Mouse (Mus musculus) B cell, adult 2 months (primary cell): Measurements from ENCODE around the gene Fdxacb1.

Experiments used
- DNase-seq, 2 experiments: peaks; one replicate each; pipeline ENCODE4 v3.0.0; 2022

The Fdxacb1 gene

GRCm38 (mm10) chr9:50808471-50808870 lies 40.4 kb downstream of the Fdxacb1 start:
- DNase-seq: no peak

- no peak for DNase-seq
Observed at GRCm38 (mm10) chr9:50809146-50809545, 41.1 kb downstream of the Fdxacb1 start.

GRCm38 (mm10) chr9:50811187-50811586 lies 43.2 kb downstream of the Fdxacb1 start:
- no peak for DNase-seq

- DNase-seq: no peak
Observed at GRCm38 (mm10) chr9:50811746-50812145, 43.7 kb downstream of the Fdxacb1 start.

DNA sequence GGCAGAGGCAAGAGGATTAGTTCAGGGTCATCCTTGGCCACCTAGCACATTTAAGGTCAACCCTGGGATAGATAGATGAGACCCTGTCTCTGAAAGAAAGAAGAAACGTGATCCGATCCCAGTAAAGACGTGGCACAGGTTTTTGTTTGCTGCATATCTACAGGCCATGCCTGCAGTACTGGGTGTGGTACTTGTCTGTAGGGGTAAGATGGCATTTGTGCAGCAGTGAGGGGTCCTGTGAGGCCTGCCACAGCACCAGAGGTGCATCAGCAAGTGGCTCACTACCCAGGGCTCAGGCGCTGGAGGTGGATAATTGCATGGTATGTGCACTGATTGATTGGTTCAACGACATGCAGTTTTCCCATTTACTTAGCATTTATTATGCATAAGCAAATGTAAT lies 45.8 kb downstream of the Fdxacb1 start:
- no peak for DNase-seq

DNA sequence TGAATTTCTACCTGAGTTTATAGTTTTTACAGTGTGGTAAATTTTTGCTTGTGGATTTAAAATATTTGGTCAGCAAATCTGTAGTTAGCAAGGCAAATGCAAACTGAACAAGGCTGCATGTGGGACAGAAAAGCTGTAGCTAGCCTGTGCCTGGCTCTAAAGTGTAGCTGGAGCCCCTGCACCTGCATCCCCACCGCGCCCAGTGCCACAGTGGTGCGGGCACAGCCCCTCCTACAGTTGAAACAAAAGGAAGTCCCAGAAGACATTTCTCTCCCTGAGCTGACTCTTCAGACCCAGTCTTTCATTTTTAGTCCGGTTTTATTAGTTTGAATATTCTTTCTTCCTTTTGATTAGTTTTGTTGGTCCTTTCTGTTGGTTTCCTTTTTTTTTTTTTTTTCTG lies 47.6 kb downstream of the Fdxacb1 start:
- DNase-seq: no peak

DNA sequence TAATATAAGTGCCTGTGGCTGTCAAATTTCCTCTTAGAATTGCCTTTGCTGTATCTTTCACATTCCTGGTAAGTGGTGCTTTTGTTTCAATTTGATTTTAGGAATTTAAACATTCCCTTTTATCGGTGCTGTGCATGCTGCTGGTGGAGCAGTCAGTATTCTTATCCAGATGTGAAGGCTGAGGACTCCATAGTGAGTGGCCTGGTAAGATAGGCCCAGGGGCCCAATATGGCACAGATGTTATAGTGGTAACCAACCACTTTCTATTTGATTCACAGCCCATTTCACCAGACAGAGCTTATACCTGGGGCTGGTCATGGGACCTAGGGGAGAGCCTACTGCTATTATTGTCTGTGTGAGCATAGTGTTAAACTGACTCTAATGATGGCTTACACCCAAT lies 48.5 kb downstream of the Fdxacb1 start:
- DNase-seq: no peak

- DNase-seq: no peak
Observed at GRCm38 (mm10) chr9:50818050-50818449, 50.0 kb downstream of the Fdxacb1 start.

GRCm38 (mm10) chr9:50819716-50820115 lies 51.7 kb downstream of the Fdxacb1 start:
- no peak for DNase-seq

DNA sequence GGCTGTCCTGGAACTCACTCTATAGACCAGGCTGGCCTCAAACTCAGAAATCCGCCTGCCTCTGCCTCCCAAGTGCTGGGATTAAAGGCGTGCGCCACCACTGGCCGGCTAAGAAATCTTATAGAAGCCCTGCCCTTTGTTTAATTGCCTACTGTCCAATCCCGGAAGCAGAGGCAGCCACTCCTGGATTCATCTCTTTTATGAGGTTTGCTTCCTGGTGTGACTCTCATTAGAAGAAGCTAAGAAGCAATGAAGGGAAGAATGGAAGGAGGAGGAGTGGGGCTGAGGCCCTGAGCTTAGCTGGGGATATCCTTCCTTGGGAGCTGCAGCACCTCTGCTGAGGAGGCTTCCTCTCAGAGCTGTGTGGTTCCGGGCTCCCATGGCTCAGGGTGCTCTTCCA lies 53.6 kb downstream of the Fdxacb1 start:
- no peak for DNase-seq

GRCm38 (mm10) chr9:50822216-50822615 lies 54.2 kb downstream of the Fdxacb1 start:
- no peak for DNase-seq
